Mouse (Mus musculus): ENCODE results near the gene Arrb1. TPM values are rescaled to one million over a fixed set of nuclear protein-coding genes. Genes with fewer than 3 reads are reported as not detected.
"Not testable (repeated sequence)": the region's sequence is repeated elsewhere in the genome, so short reads cannot be mapped to it uniquely, and the experiment has no call there.

Gene Arrb1
- polyA plus RNA-seq (2014; fragmentation: Nextera tagmentation; extraction: Ambion mirVana), result 5.0 and 5.3 TPM in 2 replicates

DNA sequence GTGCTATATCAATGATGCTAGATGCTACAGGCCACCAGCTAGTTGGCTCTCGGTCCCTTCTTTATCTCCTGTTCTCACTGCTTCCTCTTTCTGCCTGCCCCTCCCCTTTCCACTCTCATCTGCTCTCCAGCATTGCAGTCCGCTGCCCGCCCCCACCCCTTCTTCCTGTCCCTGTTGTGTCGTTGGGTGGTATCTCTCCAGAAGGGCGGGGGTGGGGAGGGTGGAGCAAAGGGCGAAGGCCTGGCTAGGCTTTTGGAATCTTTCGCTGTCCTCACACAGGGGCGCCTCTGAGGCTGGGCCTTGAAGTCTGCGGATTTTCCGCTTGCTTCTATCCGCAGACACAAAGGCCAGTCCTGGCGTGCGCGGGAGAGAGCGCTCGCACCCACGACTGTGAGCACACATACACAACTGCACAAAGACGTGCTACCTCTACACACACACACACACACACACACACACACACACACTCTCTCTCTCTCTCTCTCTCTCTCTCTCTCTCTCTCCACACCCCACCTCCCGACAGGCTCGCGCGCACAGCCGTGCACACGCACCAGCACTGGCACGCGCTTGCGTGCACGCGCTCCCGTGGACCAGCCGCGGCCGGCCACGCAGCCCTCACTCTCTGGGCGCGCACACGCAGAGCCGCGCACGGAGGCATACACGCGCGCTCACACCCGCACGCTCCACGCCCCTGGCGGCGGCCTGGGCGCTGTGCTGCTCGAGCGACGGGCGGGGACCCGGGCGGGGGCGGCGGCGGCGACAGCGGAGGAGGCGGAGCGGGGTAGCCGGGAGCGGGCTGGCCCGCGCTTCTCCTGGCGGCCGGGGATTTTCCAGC is at the start of gene Arrb1:
TSS of gene Arrb1 (plus strand) at position 566 of the 835 bp plus-strand sequence.
- ATAC-seq (ENCODE audit: insufficient read depth, low FRiP score, low TSS enrichment), result peak; percentile 78
- peak within 1 kb of the TSS; percentile 87 for H3K9ac ChIP-seq (ENCODE audit: low read length)
- H3K4me1 ChIP-seq (ENCODE audit: control insufficient read depth, insufficient read depth, low read length), result peaks cover 35% of the 10 kb centered on the region
- H3K36me3 ChIP-seq (ENCODE audit: control insufficient read depth, insufficient read depth, low read length), result no peaks in the 10 kb centered on the region
- peak; percentile 87 for DNase-seq (ENCODE audit: low spot score)
- H3K27me3 ChIP-seq (ENCODE audit: control insufficient read depth, insufficient read depth, low read length), result no peaks in the 10 kb centered on the region
- H3K27ac ChIP-seq (ENCODE audit: low read depth, low read length), result peak within 1 kb of the TSS; percentile 89
- WGBS, result 0% methylated on average over 66 of the region's 68 CpGs
- H3K4me3 ChIP-seq (ENCODE audit: low read depth, low read length), result peak within 1 kb of the TSS; percentile 74
- H3K9me3 ChIP-seq (ENCODE audit: control insufficient read depth, low read length), result no peaks in the 10 kb centered on the region
- peak within 1 kb of the TSS; percentile 97 for H3K4me2 ChIP-seq (ENCODE audit: low read depth)

DNA sequence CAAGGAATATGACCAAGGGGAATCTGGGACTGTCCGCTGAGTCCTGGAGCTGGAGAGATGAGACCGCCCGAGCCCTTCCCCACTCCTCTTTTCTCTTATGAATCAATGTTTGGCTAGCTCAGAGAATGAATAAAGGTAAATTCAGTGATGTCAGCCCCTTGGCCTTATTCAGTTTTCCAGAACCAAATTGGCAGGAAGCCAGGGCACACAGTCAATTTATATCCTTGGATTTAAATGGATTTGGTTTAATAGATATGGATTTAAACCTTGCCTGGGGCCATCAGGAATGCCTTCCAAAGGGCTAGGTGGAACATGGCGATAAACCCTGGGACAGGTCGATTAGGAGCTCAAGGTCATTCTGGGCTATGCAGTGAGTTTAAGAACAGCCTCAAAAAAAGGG is 45.6 kb upstream of the Arrb1 start:
- Histone ChIP-seq H3K27ac (ENCODE audit: low read depth, low read length) (no peak overlapping the region), H3K27me3 (ENCODE audit: control insufficient read depth, insufficient read depth, low read length) (no peaks in the 10 kb centered on the region), H3K4me3 (ENCODE audit: low read depth, low read length) (no peak overlapping the region), H3K9ac (ENCODE audit: low read length) (no peak overlapping the region), H3K9me3 (ENCODE audit: control insufficient read depth, low read length) (no peaks in the 10 kb centered on the region), H3K36me3 (ENCODE audit: control insufficient read depth, insufficient read depth, low read length) (no peaks in the 10 kb centered on the region), H3K4me1 (ENCODE audit: control insufficient read depth, insufficient read depth, low read length) (no peaks in the 10 kb centered on the region), H3K4me2 (ENCODE audit: low read depth) (no peak overlapping the region)
- ATAC-seq (ENCODE audit: insufficient read depth, low FRiP score, low TSS enrichment) (no peak), DNase-seq (ENCODE audit: low spot score) (no peak)
- WGBS, result 84% methylated on average over 5 of the region's 5 CpGs

- ATAC-seq (ENCODE audit: insufficient read depth, low FRiP score, low TSS enrichment), result no peak
- Histone ChIP-seq H3K9ac (ENCODE audit: low read length) (no peak overlapping the region), H3K4me1 (ENCODE audit: control insufficient read depth, insufficient read depth, low read length) (no peaks in the 10 kb centered on the region), H3K36me3 (ENCODE audit: control insufficient read depth, insufficient read depth, low read length) (no peaks in the 10 kb centered on the region), H3K4me2 (ENCODE audit: low read depth) (no peak overlapping the region), H3K4me3 (ENCODE audit: low read depth, low read length) (no peak overlapping the region), H3K27me3 (ENCODE audit: control insufficient read depth, insufficient read depth, low read length) (no peaks in the 10 kb centered on the region), H3K9me3 (ENCODE audit: control insufficient read depth, low read length) (no peaks in the 10 kb centered on the region), H3K27ac (ENCODE audit: low read depth, low read length) (no peak overlapping the region)
- no peak for DNase-seq (ENCODE audit: low spot score)
- 65% methylated on average over 1 of the region's 1 CpGs for WGBS
Measured at GRCm38 (mm10) chr7:99499128-99499527, 36.1 kb upstream of the Arrb1 start.

GRCm38 (mm10) chr7:99500201-99500600 is 35.1 kb upstream of the Arrb1 start:
- no peak overlapping the region for H3K4me2 ChIP-seq (ENCODE audit: low read depth)
- H3K4me1 ChIP-seq (ENCODE audit: control insufficient read depth, insufficient read depth, low read length), result no peaks in the 10 kb centered on the region
- peak; percentile 87 for DNase-seq (ENCODE audit: low spot score)
- no peak overlapping the region for H3K4me3 ChIP-seq (ENCODE audit: low read depth, low read length)
- no peaks in the 10 kb centered on the region for H3K36me3 ChIP-seq (ENCODE audit: control insufficient read depth, insufficient read depth, low read length)
- H3K27ac ChIP-seq (ENCODE audit: low read depth, low read length), result no peak overlapping the region
- no peaks in the 10 kb centered on the region for H3K27me3 ChIP-seq (ENCODE audit: control insufficient read depth, insufficient read depth, low read length)
- no peaks in the 10 kb centered on the region for H3K9me3 ChIP-seq (ENCODE audit: control insufficient read depth, low read length)
- no peak overlapping the region for H3K9ac ChIP-seq (ENCODE audit: low read length)
- no peak for ATAC-seq (ENCODE audit: insufficient read depth, low FRiP score, low TSS enrichment)
- WGBS, result 3% methylated on average over 8 of the region's 8 CpGs

GRCm38 (mm10) chr7:99500655-99501054 is 34.6 kb upstream of the Arrb1 start:
- H3K4me3 ChIP-seq (ENCODE audit: low read depth, low read length), result no peak overlapping the region
- no peak overlapping the region; the same call in 1 of the 2 replicates for H3K27ac ChIP-seq (ENCODE audit: low read depth, low read length)
- H3K4me1 ChIP-seq (ENCODE audit: control insufficient read depth, insufficient read depth, low read length), result no peaks in the 10 kb centered on the region
- no peaks in the 10 kb centered on the region for H3K27me3 ChIP-seq (ENCODE audit: control insufficient read depth, insufficient read depth, low read length)
- H3K9ac ChIP-seq (ENCODE audit: low read length), result no peak overlapping the region
- ATAC-seq (ENCODE audit: insufficient read depth, low FRiP score, low TSS enrichment) (no peak), DNase-seq (ENCODE audit: low spot score) (no peak)
- H3K9me3 ChIP-seq (ENCODE audit: control insufficient read depth, low read length), result no peaks in the 10 kb centered on the region
- no peak overlapping the region for H3K4me2 ChIP-seq (ENCODE audit: low read depth)
- H3K36me3 ChIP-seq (ENCODE audit: control insufficient read depth, insufficient read depth, low read length), result no peaks in the 10 kb centered on the region
- WGBS, result 25% methylated on average over 5 of the region's 5 CpGs

DNA sequence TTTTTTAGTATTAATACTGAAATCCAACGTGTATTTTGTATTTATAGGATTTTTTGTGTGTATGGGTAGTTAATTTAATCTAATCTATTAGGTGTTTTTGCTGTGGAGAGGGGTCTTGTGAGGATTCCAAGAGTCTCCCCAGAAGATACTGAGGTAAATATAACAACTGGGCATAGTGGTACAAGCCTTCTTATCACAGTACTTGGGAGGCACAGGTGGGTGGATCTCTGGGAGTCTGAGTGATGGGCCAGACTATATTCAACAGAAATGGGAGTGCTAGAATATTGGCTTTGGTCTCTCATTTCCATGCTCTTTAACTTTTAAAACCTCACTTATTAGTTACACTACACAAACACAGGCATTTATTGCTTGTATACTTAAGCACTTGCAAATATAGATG is 34.1 kb upstream of the Arrb1 start:
- WGBS, result 46% methylated on average over 1 of the region's 1 CpGs
- Histone ChIP-seq H3K4me2 (ENCODE audit: low read depth) (no peak overlapping the region), H3K27ac (ENCODE audit: low read depth, low read length) (no peak overlapping the region), H3K9me3 (ENCODE audit: control insufficient read depth, low read length) (no peaks in the 10 kb centered on the region), H3K4me3 (ENCODE audit: low read depth, low read length) (no peak overlapping the region), H3K9ac (ENCODE audit: low read length) (no peak overlapping the region), H3K4me1 (ENCODE audit: control insufficient read depth, insufficient read depth, low read length) (no peaks in the 10 kb centered on the region), H3K27me3 (ENCODE audit: control insufficient read depth, insufficient read depth, low read length) (no peaks in the 10 kb centered on the region), H3K36me3 (ENCODE audit: control insufficient read depth, insufficient read depth, low read length) (no peaks in the 10 kb centered on the region)
- no peak for ATAC-seq (ENCODE audit: insufficient read depth, low FRiP score, low TSS enrichment)
- DNase-seq (ENCODE audit: low spot score), result no peak

DNA sequence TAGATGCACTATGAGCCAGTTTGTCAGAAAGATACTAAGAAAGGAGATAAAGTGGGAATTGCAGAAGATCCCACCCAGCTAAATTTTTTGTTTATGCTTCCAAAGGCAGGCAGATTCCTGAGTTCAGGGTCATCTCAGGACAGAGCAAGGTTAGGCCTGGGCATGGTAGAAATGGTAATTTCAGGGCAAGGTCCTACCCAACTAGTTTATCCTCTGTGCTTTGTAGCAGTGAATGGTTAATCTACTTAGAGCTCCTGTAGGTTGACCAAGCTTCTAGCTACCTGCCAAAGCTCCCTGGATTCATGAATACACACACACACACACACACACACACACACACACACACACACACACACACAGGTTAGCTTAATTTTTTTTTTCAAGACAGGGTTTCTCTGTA is 30.7 kb upstream of the Arrb1 start:
- H3K36me3 ChIP-seq (ENCODE audit: control insufficient read depth, insufficient read depth, low read length), result no peaks in the 10 kb centered on the region
- no peaks in the 10 kb centered on the region for H3K9me3 ChIP-seq (ENCODE audit: control insufficient read depth, low read length)
- no peak overlapping the region for H3K4me3 ChIP-seq (ENCODE audit: low read depth, low read length)
- no peak overlapping the region for H3K27ac ChIP-seq (ENCODE audit: low read depth, low read length)
- no peaks in the 10 kb centered on the region for H3K27me3 ChIP-seq (ENCODE audit: control insufficient read depth, insufficient read depth, low read length)
- no peak overlapping the region for H3K4me2 ChIP-seq (ENCODE audit: low read depth)
- H3K4me1 ChIP-seq (ENCODE audit: control insufficient read depth, insufficient read depth, low read length), result no peaks in the 10 kb centered on the region
- DNase-seq (ENCODE audit: low spot score) (no peak), ATAC-seq (ENCODE audit: insufficient read depth, low FRiP score, low TSS enrichment) (no peak)
- no peak overlapping the region for H3K9ac ChIP-seq (ENCODE audit: low read length)

DNA sequence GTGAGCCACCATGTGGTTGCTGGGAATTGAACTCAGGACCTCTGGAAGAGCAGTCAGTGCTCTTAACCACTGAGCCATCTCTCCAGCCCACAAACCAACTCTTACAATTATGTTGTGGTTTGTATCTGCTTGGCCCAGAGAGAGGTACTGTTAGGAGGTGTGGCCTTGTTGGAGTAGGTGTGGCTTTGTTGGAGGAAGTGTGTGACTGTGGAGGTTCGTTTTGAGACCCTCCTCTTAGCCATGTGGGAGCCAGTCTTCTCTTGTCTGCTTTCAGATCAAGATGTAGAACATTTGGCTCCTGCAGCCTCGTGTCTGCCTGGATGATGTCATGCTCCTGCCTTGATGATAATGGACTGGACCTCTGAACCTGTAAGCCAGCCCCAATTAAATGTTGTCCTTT is 27.1 kb upstream of the Arrb1 start:
- not testable (repeated sequence) for H3K36me3 ChIP-seq (ENCODE audit: control insufficient read depth, insufficient read depth, low read length); H3K27me3 ChIP-seq (ENCODE audit: control insufficient read depth, insufficient read depth, low read length); H3K9ac ChIP-seq (ENCODE audit: low read length); H3K4me3 ChIP-seq (ENCODE audit: low read depth, low read length); H3K4me1 ChIP-seq (ENCODE audit: control insufficient read depth, insufficient read depth, low read length); DNase-seq (ENCODE audit: low spot score); H3K4me2 ChIP-seq (ENCODE audit: low read depth); H3K27ac ChIP-seq (ENCODE audit: low read depth, low read length); H3K9me3 ChIP-seq (ENCODE audit: control insufficient read depth, low read length); ATAC-seq (ENCODE audit: insufficient read depth, low FRiP score, low TSS enrichment)
- WGBS, result 33% methylated on average over 2 of the region's 2 CpGs

- no peak for ATAC-seq (ENCODE audit: insufficient read depth, low FRiP score, low TSS enrichment)
- no peak overlapping the region for H3K4me3 ChIP-seq (ENCODE audit: low read depth, low read length)
- H3K36me3 ChIP-seq (ENCODE audit: control insufficient read depth, insufficient read depth, low read length), result no peaks in the 10 kb centered on the region
- no peak overlapping the region for H3K27ac ChIP-seq (ENCODE audit: low read depth, low read length)
- WGBS, result 12% methylated on average over 8 of the region's 8 CpGs
- no peaks in the 10 kb centered on the region for H3K27me3 ChIP-seq (ENCODE audit: control insufficient read depth, insufficient read depth, low read length)
- no peaks in the 10 kb centered on the region for H3K9me3 ChIP-seq (ENCODE audit: control insufficient read depth, low read length)
- peak; percentile 29 for DNase-seq (ENCODE audit: low spot score)
- no peak overlapping the region for H3K4me2 ChIP-seq (ENCODE audit: low read depth)
- no peaks in the 10 kb centered on the region for H3K4me1 ChIP-seq (ENCODE audit: control insufficient read depth, insufficient read depth, low read length)
- no peak overlapping the region for H3K9ac ChIP-seq (ENCODE audit: low read length)
Measured at GRCm38 (mm10) chr7:99510087-99510501, 25.2 kb upstream of the Arrb1 start.

All from neural tube, embryonic 11.5 days (tissue).